Mouse (Mus musculus): ENCODE data around the gene Tmem247.

- TF ChIP-seq POLR2A (IDR thresholded peaks at IDR 0.05; ENCODE audit: low read depth, low read length) (no peak), CTCF (IDR thresholded peaks at IDR 0.05; ENCODE audit: extremely low read depth, insufficient read length, insufficient replicate concordance, low read depth, low read length) (no peak)
These were observed 31.7 kb downstream of the Tmem247 start for GRCm38 (mm10) chr17:86948801-86949200.

All from small intestine, adult 2 months (tissue).